Mouse (Mus musculus) liver, postnatal 0 days (tissue): ENCODE measurements at regions not wholly inside any gene's neighbourhood (a gene's known extent, or its start where the extent isn't known, plus 50 kb on each side); places are given as distances from the start of the nearest gene placed in this dataset.

Experiments used
- ATAC-seq: fragments of 200-750 bp; cut with Nextera tagmentation; 2 replicates; pipeline ENCODE4 v1.8.0; 2017; ENCODE audit warnings: mild to moderate bottlenecking, moderate library complexity
- DNase-seq: peaks from one replicate; pipeline ENCODE4 v3.0.0-alpha.2; 2016
- H3K27ac ChIP-seq: fragments of 300-500 bp; sonication (generic); 2 replicates; pipeline ENCODE4 v1.5.1; 2014; ENCODE audit warnings: antibody characterized with exemption, moderate library complexity, mild to moderate bottlenecking, low read depth
- H3K27me3 ChIP-seq: fragments of 300-500 bp; sonication (generic); 2 replicates; pipeline ENCODE4 v1.6.1; 2014; ENCODE audit warnings: low read length, control low read depth, mixed read lengths; ENCODE audit not compliant: insufficient read depth
- H3K36me3 ChIP-seq: fragments of 300-500 bp; sonication (generic); replicated peaks from 2 replicates; pipeline ENCODE4 v1.6.1; 2014; ENCODE audit warnings: mild to moderate bottlenecking, control low read depth, low read length, moderate library complexity, mixed read lengths; ENCODE audit not compliant: insufficient read depth
- H3K4me1 ChIP-seq: fragments of 300-500 bp; sonication (generic); 2 replicates; pipeline ENCODE4 v1.6.1; 2014; ENCODE audit warnings: antibody characterized with exemption, mild to moderate bottlenecking, control low read depth; ENCODE audit not compliant: insufficient read depth
- H3K4me2 ChIP-seq: fragments of 300-500 bp; sonication (generic); 2 replicates; pipeline ENCODE4 v1.6.1; 2014; ENCODE audit warnings: low read depth, mild to moderate bottlenecking, low read length, moderate library complexity, mixed read lengths
- H3K4me3 ChIP-seq: fragments of 300-500 bp; sonication (generic); 2 replicates; pipeline ENCODE4 v1.5.1; 2014; ENCODE audit warnings: low read depth, low read length
- H3K9ac ChIP-seq: fragments of 300-500 bp; sonication (generic); replicated peaks from 2 replicates; pipeline ENCODE4 v1.6.1; 2014; ENCODE audit warnings: mild to moderate bottlenecking, moderate library complexity
- H3K9me3 ChIP-seq: fragments of 300-500 bp; sonication (generic); 2 replicates; pipeline ENCODE4 v1.6.1; 2016; ENCODE audit warnings: mild to moderate bottlenecking, control low read depth, low read length, mixed read lengths
- CTCF ChIP-seq: sonication (generic); IDR thresholded peaks from 2 replicates; pipeline ENCODE4 v1.5.1; 2016; ENCODE audit warnings: antibody characterized with exemption, low read depth
- EP300 ChIP-seq: IDR thresholded peaks from 2 replicates; pipeline ENCODE4 v1.6.1; 2016; ENCODE audit warnings: antibody characterized with exemption, low read depth, mild to moderate bottlenecking
- WGBS: fragments of 180-500 bp; shearing (Covaris S2); extraction: QIAGEN DNeasy Blood & Tissue Kit; methylation state at CpG from one replicate; pipeline ENCODE4 v1.1.7; 2014; ENCODE audit not compliant: insufficient replicate concordance; 5-methylcytosine and 5-hydroxymethylcytosine counted together

GRCm38 (mm10) chr12:33561141-33561540 lies 131.7 kb downstream of the Twistnb start:
- no peaks in the 10 kb centered on the region for H3K36me3 ChIP-seq
- ATAC-seq (no peak), DNase-seq (no peak)
- H3K27me3 ChIP-seq = no peaks in the 10 kb centered on the region
- H3K4me1 ChIP-seq = no peaks in the 10 kb centered on the region
- H3K4me3 ChIP-seq = no peak overlapping the region
- H3K4me2 ChIP-seq = no peak overlapping the region
- WGBS = 49% methylated on average over 7 of the region's 7 CpGs
- TF ChIP-seq CTCF (no peak), EP300 (no peak)
- H3K27ac ChIP-seq = no peak overlapping the region
- no peaks in the 10 kb centered on the region for H3K9me3 ChIP-seq
- no peak overlapping the region for H3K9ac ChIP-seq

- TF ChIP-seq CTCF (no peak), EP300 (no peak)
- H3K27ac ChIP-seq = no peak overlapping the region
- ATAC-seq (no peak), DNase-seq (no peak)
- H3K4me1 ChIP-seq = no peaks in the 10 kb centered on the region
- H3K27me3 ChIP-seq = no peaks in the 10 kb centered on the region
- H3K9ac ChIP-seq = no peak overlapping the region
- WGBS = 63% methylated on average over 6 of the region's 6 CpGs
- no peak overlapping the region for H3K4me2 ChIP-seq
- no peaks in the 10 kb centered on the region for H3K36me3 ChIP-seq
- H3K9me3 ChIP-seq = no peaks in the 10 kb centered on the region
- no peak overlapping the region for H3K4me3 ChIP-seq
Observed at GRCm38 (mm10) chr12:33577877-33578428, 148.5 kb downstream of the Twistnb start.

- no peak overlapping the region for H3K27ac ChIP-seq
- 67% methylated on average over 2 of the region's 2 CpGs for WGBS
- ATAC-seq = no peak
Observed at GRCm38 (mm10) chr12:33580809-33581208, 151.4 kb downstream of the Twistnb start.

GRCm38 (mm10) chr12:33591031-33591430 lies 161.6 kb downstream of the Twistnb start:
- H3K4me1 ChIP-seq = no peaks in the 10 kb centered on the region
- H3K9me3 ChIP-seq = no peaks in the 10 kb centered on the region
- no peak for DNase-seq
- TF ChIP-seq EP300 (no peak), CTCF (no peak)
- H3K4me3 ChIP-seq = no peak overlapping the region
- no peak overlapping the region for H3K9ac ChIP-seq
- no peaks in the 10 kb centered on the region for H3K36me3 ChIP-seq
- H3K4me2 ChIP-seq = no peak overlapping the region
- H3K27ac ChIP-seq = no peak overlapping the region
- no peaks in the 10 kb centered on the region for H3K27me3 ChIP-seq
- WGBS = 75% methylated on average over 5 of the region's 5 CpGs
- no peak for ATAC-seq

More at GRCm38 (mm10) chr12:33580809-33581208, 151.4 kb downstream of the Twistnb start:
- Histone ChIP-seq H3K4me2 (no peak overlapping the region), H3K9ac (no peak overlapping the region), H3K4me3 (no peak overlapping the region), H3K9me3 (no peaks in the 10 kb centered on the region), H3K36me3 (no peaks in the 10 kb centered on the region), H3K4me1 (no peaks in the 10 kb centered on the region), H3K27me3 (no peaks in the 10 kb centered on the region)
- no peak for DNase-seq
- TF ChIP-seq EP300 (no peak), CTCF (no peak)

GRCm38 (mm10) chr12:33592431-33592911 lies 163.0 kb downstream of the Twistnb start:
- Histone ChIP-seq H3K4me2 (no peak overlapping the region), H3K36me3 (no peaks in the 10 kb centered on the region), H3K4me3 (no peak overlapping the region), H3K27ac (no peak overlapping the region), H3K4me1 (no peaks in the 10 kb centered on the region), H3K9ac (no peak overlapping the region), H3K9me3 (no peaks in the 10 kb centered on the region), H3K27me3 (no peaks in the 10 kb centered on the region)
- ATAC-seq (no peak), DNase-seq (no peak)
- TF ChIP-seq CTCF = no peak
- no peak for TF ChIP-seq EP300
- 61% methylated on average over 6 of the region's 6 CpGs for WGBS

- 81% methylated on average over 17 of the region's 17 CpGs for WGBS
- Histone ChIP-seq H3K4me2 (no peak overlapping the region), H3K27me3 (no peaks in the 10 kb centered on the region), H3K9ac (no peak overlapping the region), H3K27ac (no peak overlapping the region), H3K9me3 (no peaks in the 10 kb centered on the region), H3K36me3 (no peaks in the 10 kb centered on the region), H3K4me3 (no peak overlapping the region), H3K4me1 (no peaks in the 10 kb centered on the region)
- TF ChIP-seq CTCF (no peak), EP300 (no peak)
- no peak for DNase-seq
- ATAC-seq = no peak
Observed at GRCm38 (mm10) chr12:33592938-33593337, 163.5 kb downstream of the Twistnb start.
